Mouse (Mus musculus): ENCODE measurements at regions not wholly inside any gene's neighbourhood (a gene's known extent, or its start where the extent isn't known, plus 50 kb on each side); places are given as distances from the start of the nearest gene placed in this dataset.
A peak's percentile ranks its signal among the peaks of the same experiment; 100 is the strongest.

DNA sequence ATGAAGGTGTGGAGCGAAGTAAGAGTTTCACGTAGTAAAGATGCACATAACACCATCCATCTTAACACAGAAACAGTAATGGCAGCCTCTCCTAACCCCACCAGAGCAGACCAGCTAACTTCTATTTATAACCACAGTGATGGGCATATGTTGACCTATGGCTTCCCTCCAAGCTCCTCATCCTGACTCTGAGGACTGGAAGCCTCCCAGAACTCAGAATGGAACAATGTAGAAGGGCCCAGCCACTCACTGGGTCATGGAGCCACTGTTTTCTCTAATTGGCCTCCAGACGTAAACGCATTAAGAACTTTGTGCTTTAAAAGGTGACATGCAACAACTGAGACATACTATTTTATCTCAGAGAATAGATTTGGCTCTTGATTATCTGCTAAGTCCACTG is 77.0 kb downstream of the Irs2 start:
- ATAC-seq (ENCODE audit: low TSS enrichment): no peak

GRCm38 (mm10) chr8:10928836-10929235 is 79.4 kb downstream of the Irs2 start:
- ATAC-seq (ENCODE audit: low TSS enrichment): no peak

DNA sequence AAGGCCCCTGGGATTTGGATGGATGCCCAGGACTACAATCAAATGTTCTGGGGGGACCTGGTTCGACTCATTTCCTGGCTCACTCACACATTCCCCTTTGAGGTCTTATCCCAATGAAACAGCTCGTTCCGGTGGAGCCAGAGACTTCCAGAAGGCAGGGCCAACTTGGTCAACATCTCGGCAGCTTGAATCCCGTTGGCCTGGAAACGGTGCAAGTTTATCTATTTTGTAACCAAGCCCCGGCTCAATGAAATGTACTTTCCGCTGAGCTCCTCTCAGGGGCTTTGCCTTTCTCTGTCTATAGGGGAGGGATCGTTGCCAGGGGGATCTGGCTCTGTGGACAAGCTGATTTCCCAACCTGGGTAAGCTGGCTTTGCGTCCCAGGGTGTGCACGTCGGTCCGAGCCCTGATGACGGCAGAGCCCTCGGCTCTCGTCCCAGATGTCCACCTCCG is 79.9 kb downstream of the Irs2 start:
- 0 out of 2 replicates have a peak, but pooled peaks have one; percentile 10 for ATAC-seq (ENCODE audit: low TSS enrichment)

DNA sequence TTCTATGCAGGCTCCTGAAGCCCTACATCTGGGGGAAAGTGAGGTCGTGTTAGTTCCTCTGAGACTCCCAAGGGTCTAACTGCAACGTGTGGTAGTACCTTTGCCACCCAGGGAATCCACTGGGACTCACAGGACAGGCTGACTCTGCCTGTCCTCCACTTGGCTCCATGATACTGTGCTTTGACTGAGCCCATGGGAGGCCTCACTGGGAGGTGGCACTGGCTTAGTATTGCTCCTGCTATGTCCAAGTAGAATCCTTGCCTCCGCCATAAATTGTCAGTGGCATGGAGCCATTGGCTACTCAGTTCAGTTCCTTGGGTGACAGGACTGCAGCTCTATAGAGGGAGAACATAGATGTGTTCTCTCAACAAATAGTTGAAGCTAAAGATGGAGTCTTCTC is 81.1 kb downstream of the Irs2 start:
- no peak for ATAC-seq (ENCODE audit: low TSS enrichment)

- ATAC-seq (ENCODE audit: low TSS enrichment): peak; percentile 42; the same call in 1 of the 2 replicates
Measured at GRCm38 (mm10) chr8:10926518-10926915, 81.7 kb downstream of the Irs2 start.

DNA sequence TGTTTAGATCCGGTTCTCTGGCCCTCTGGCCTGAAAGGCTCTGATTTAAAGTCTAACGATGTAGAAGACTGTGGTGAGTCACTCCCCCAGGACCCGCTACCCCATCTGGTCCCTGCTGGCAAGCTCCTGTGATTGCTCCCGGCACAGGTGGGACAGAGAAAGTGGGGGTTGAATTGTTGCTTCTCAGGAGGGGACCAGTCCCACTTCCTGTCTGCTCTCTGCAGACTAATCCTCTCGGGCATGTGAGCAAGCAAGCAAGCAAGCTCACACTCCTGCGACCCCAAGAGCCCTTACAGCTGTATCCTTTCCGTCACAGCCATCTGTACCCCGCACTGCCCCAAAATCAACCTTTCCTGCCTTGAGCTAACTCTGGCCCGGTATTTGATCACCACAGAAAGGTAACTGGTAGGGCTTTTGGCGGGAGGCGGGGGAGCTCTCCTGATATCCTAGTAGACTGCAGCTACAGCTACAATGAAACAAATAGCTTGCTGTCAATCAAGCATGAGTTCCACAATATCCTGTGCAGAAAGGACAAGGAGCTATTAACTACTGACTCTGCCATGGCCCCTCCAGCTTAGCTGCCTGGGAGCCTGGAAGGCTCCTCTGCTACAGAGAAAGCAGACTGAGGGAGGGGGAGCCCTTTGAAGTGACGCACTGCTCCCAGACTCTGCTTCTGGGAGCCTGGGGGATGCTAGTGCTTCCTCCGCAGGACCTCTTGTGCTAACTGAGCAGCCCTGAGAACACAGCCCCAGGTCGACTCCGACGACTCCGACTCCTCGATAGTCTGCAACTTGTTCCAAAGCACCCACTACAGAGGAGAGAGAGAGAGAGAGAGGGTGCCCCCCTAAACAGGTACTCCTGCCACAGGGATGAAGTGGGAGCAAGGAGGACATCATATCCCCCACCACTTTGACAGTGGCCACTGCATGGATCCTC is 82.4 kb downstream of the Irs2 start:
- no peak for ATAC-seq (ENCODE audit: low TSS enrichment)

DNA sequence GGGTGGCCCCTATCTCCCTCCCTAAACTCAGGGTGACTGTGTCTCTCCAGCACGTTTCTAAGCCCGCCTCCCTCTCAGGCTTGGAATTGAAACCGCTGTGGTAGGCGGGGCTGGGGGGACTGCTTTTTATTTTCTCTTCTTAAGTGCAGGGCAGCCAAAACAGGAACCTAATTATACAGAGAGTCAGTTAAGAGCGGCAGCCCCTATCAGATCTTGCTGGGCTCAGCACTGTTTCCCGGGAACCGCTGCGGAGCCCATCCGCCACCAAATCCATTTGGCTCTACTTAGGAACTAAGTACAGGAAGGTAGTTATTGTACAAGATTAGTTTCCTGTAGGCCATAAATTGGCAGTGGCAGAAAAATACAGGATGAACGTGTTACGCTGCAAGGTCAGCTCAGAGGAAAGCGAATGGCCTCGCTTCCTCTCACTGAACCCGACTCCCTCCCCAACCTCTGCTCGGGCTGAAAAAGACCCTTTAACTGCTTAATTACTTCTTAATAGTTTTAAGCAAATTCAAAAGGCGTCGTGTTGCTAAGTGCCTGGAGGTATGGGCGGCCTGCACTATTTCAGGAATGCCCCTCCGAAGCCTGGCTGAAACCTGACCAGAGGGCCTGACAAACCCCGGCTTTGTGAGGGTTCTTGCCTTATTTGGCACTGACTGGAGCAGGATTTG is 83.6 kb downstream of the Irs2 start:
- ATAC-seq (ENCODE audit: low TSS enrichment): 0 out of 2 replicates have a peak, but pooled peaks have one; percentile 18

DNA sequence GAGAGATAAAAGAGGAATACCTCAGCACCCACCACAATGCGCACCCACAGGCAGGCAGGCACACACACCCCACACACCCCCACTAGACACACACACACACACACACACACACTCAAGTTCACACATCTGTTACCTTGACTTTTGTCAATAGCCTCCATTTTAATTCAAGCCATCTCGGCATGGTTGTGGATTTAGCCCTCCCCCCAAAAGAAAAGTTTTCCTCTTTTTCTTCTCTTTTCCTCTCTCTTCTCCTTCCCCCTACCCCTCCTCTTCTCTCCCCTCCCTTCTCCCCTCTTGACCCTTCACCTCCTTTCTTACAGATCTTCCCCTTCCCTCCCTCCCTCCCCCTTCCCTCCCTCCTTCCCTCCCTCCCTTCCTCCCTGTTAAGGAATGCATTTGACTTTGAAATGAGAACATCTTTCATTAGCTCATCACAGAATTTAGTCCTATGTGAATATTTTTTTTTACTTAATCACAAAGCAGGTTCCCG is 84.2 kb downstream of the Irs2 start:
- ATAC-seq (ENCODE audit: low TSS enrichment): no peak

- no peak for ATAC-seq (ENCODE audit: low TSS enrichment)
Measured at GRCm38 (mm10) chr8:10923071-10924000, 84.9 kb downstream of the Irs2 start.

- no peak for ATAC-seq (ENCODE audit: low TSS enrichment)
Measured at GRCm38 (mm10) chr8:10922209-10923030, 85.8 kb downstream of the Irs2 start.

- no peak for ATAC-seq (ENCODE audit: low TSS enrichment)
Measured at GRCm38 (mm10) chr8:10921439-10922191, 86.6 kb downstream of the Irs2 start.

DNA sequence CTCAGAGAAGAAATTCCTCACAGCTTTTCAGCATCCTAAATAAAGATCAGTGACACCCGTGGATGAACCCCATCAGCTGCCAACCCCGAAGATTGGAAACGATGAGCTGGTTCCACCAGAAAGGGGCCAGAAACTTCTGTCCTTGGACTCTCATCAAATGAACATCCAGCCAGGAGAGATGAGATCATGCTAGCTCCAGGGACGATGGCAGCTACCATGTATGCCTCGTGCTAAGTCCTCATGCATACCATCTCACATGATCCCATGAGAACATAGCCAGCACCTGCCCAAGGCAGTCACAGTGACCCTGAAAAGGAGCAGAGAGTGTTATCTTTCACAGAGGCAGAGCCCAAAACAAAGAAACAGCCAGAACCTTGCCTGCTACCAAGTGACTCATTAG is 88.6 kb downstream of the Irs2 start:
- ATAC-seq (ENCODE audit: low TSS enrichment): no peak

DNA sequence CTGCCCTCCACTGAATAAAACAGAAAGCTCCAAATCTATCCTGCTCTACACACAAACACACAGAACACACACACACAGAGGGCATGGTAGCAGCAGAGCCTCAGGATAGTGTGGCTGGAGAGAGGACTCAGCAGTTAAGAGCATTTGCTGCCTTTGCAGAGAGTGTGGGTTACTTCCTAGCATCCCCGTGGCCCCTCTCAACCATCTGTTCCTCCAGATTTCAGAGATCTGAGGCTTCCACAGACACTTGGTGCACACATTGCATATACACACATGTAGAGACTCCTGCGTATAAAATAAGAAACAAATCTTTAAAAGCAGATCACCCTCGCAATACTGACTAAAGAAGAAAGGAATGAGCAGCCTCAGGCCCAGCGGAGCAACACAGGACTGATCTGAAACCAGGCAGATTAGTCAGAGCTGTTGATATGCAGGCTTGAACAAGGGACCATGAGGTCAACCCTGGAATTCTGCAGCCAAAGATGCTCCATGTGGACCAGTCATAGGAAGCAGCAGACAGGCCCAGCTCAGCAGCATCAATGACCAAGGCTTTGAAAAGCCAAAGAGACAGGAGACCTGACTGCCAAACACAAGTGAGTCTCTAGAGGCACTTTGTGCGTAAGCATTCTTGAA is 89.7 kb downstream of the Irs2 start:
- peak; percentile 47 for ATAC-seq (ENCODE audit: low TSS enrichment)

DNA sequence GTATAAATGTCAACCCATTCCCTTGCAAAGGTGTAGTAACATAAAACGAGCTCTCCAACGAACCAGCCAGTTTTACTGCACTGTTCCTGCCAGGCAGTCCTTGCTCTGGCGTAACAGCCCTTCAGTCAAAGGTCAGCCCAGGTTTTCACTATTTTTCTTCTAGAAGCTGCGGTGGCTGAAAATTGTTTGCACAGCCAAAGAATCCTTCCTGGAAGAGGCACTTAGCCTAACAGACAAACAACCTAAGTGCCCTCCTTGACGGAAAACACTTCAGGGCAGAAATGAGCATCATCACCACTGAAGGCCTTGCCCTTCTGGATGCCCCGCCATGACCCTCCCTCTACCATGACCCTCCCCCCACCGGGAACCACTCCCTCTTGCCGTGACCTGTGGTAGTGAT is 93.6 kb downstream of the Irs2 start:
- ATAC-seq (ENCODE audit: low TSS enrichment): no peak

DNA sequence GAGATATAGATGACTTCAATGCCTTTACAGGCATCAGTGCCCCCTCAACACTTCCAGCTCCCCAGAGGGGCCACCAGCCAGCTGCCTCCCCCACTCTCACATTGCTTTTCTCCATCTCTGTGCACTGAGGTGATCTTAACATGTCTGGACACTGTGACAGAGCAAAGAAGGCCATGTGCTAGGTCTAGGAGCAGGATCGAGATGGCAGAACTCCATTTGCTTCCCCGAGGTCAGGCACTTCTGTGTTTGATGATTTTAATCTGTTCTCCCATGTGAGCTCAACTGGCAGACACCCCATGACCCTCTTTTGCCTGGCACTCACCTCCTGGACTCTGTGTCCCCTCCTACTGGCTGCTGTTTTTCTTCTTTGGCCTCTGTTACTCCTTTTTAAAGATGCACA is 95.8 kb downstream of the Irs2 start:
- ATAC-seq (ENCODE audit: low TSS enrichment): peak; percentile 38; the same call in 1 of the 2 replicates

GRCm38 (mm10) chr8:10911371-10911770 is 96.9 kb downstream of the Irs2 start:
- no peak for ATAC-seq (ENCODE audit: low TSS enrichment)

GRCm38 (mm10) chr8:10910954-10911353 is 97.3 kb downstream of the Irs2 start:
- no peak for ATAC-seq (ENCODE audit: low TSS enrichment)

GRCm38 (mm10) chr8:10910244-10910872 is 97.9 kb downstream of the Irs2 start:
- ATAC-seq (ENCODE audit: low TSS enrichment): no peak

GRCm38 (mm10) chr8:10909155-10909554 is 99.1 kb downstream of the Irs2 start:
- no peak for ATAC-seq (ENCODE audit: low TSS enrichment)
